12 mouse cellular contexts compared by ENCODE assay signal in the genomic region with DNA sequence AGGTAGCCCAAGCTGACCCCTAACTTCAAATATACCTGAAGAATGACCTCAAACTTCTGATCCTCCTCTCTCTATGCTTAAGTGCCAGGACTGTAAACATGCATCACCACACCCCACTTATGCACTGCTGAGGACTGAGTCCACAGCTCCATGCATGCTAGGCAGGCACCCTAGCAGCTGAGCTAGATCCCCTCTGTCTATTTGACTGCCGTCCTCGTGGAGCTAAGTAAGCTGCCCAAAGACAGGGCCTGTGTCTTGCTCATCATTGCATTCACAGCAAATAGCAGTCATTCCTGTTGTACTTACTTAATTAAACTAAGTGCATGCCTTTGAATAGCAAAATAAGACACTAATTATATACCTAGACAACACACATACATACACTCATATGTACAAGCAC.
"Had no signal": no experiment of that assay in that cellular context is flagged by ENCODE, and none has a peak within 500 bp of the region (broad histone marks: within the 10 kb centered on the region; RNA-seq: fewer than 3 reads in every experiment).

No protein-coding gene starts in this region.

- H3K27ac ChIP-seq: limb, embryonic 13.5 days; liver, embryonic 14.5 days; midbrain, embryonic 12.5 days had no signal

- DNase-seq: kidney, adult 11 months; kidney, postnatal 10 days; layer of hippocampus, adult 9-11 months; layer of hippocampus, postnatal 36 days; right cerebral cortex, adult 18-20 months; right cerebral cortex, postnatal 25 days; thymus, adult 2 months; thymus, postnatal 25 days had no signal

- H3K9me3 ChIP-seq: limb, embryonic 13.5 days; midbrain, embryonic 12.5 days had no signal

- H3K4me2 ChIP-seq: limb, embryonic 13.5 days; midbrain, embryonic 12.5 days had no signal

- H3K36me3 ChIP-seq: limb, embryonic 13.5 days; midbrain, embryonic 12.5 days had no signal

- H3K9ac ChIP-seq: limb, embryonic 13.5 days; liver, embryonic 14.5 days; midbrain, embryonic 12.5 days had no signal

- H3K4me3 ChIP-seq: limb, embryonic 13.5 days; midbrain, embryonic 12.5 days had no signal

- ATAC-seq: midbrain, embryonic 16.5 days had no signal
